Mouse (Mus musculus) A20 (cell line): Measurements from ENCODE around the gene Rims1.

Experiments used
- DNase-seq: peaks from one replicate; pipeline ENCODE4 v3.0.0-alpha.2; 2011; ENCODE audit warnings: low read depth, low spot score

The Rims1 gene

GRCm38 (mm10) chr1:22695046-22695445, 110.7 kb downstream of the Rims1 start:
- no peak for DNase-seq

GRCm38 (mm10) chr1:22694514-22694913, 111.3 kb downstream of the Rims1 start:
- DNase-seq: no peak

GRCm38 (mm10) chr1:22683455-22683854, 122.3 kb downstream of the Rims1 start:
- DNase-seq: no peak

- DNase-seq: no peak
Observed at GRCm38 (mm10) chr1:22664196-22664595, 141.6 kb downstream of the Rims1 start.

GRCm38 (mm10) chr1:22661825-22662224, 144.0 kb downstream of the Rims1 start:
- DNase-seq: no peak

GRCm38 (mm10) chr1:22655983-22656382, 149.8 kb downstream of the Rims1 start:
- DNase-seq: no peak

GRCm38 (mm10) chr1:22654903-22655302, 150.9 kb downstream of the Rims1 start:
- no peak for DNase-seq

GRCm38 (mm10) chr1:22650588-22650987, 155.2 kb downstream of the Rims1 start:
- DNase-seq: no peak

- DNase-seq: no peak
Observed at GRCm38 (mm10) chr1:22649432-22649831, 156.4 kb downstream of the Rims1 start.

- DNase-seq: no peak
Observed at GRCm38 (mm10) chr1:22645257-22645656, 160.5 kb downstream of the Rims1 start.

GRCm38 (mm10) chr1:22640568-22640967, 165.2 kb downstream of the Rims1 start:
- DNase-seq: no peak

GRCm38 (mm10) chr1:22639702-22640101, 166.1 kb downstream of the Rims1 start:
- no peak for DNase-seq

GRCm38 (mm10) chr1:22633871-22634270, 171.9 kb downstream of the Rims1 start:
- DNase-seq: no peak

GRCm38 (mm10) chr1:22632551-22632950, 173.2 kb downstream of the Rims1 start:
- no peak for DNase-seq

GRCm38 (mm10) chr1:22631991-22632390, 173.8 kb downstream of the Rims1 start:
- no peak for DNase-seq

- no peak for DNase-seq
Observed at GRCm38 (mm10) chr1:22629011-22629410, 176.8 kb downstream of the Rims1 start.

GRCm38 (mm10) chr1:22627013-22627412, 178.8 kb downstream of the Rims1 start:
- no peak for DNase-seq

GRCm38 (mm10) chr1:22626295-22626694, 179.5 kb downstream of the Rims1 start:
- no peak for DNase-seq

- DNase-seq: no peak
Observed at GRCm38 (mm10) chr1:22620827-22621226, 185.0 kb downstream of the Rims1 start.

GRCm38 (mm10) chr1:22615601-22616000, 190.2 kb downstream of the Rims1 start:
- no peak for DNase-seq

GRCm38 (mm10) chr1:22613609-22614008, 192.2 kb downstream of the Rims1 start:
- no peak for DNase-seq

GRCm38 (mm10) chr1:22604329-22605044, 201.3 kb downstream of the Rims1 start:
- no peak for DNase-seq

- DNase-seq: no peak
Observed at GRCm38 (mm10) chr1:22596197-22596596, 209.6 kb downstream of the Rims1 start.

- DNase-seq: no peak
Observed at GRCm38 (mm10) chr1:22594841-22595240, 211.0 kb downstream of the Rims1 start.
